Comparison of ENCODE assay signal across 8 mouse cellular contexts in the genomic region with DNA sequence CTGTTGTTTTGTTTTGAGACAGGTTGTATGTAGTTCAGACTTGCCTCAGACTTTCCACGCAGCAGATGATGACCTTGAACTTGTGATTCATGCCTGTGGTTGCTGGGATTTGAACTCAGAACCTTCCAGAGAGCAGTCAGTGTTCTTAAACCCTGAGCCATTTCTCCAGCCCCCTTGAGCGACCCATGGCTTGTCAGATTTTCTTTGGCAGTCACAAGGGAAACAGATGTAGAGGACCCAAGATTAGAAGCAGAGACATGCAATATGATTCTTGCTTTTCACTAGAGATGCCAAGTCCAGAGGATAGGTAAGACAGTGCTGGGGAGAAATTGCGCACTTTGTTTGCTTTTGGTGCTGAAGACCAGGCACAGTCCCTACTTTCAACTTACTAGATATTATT. TPM values are rescaled to one million over a fixed set of nuclear protein-coding genes. Genes with fewer than 3 reads are reported as not detected.
A peak's percentile ranks its signal among the peaks of the same experiment; 100 is the strongest.
DNase-seq lines count a peak whose midpoint lies in the region; ATAC-seq and TF ChIP-seq lines count a peak whose summit lies in the region.

A gene (minus strand): TSS at position 101 of the 400 bp plus-strand sequence.

- no peak within 1 kb of the TSS for H3K9ac ChIP-seq in embryonic facial prominence, embryonic 12.5 days
- H3K9ac ChIP-seq in hindbrain, embryonic 13.5 days, result no peak within 1 kb of the TSS
- H3K9ac ChIP-seq in liver, embryonic 15.5 days, result no peak within 1 kb of the TSS

- H3K4me3 ChIP-seq in left cerebral cortex, adult 2 months, result no peak within 1 kb of the TSS
- H3K4me3 ChIP-seq in embryonic facial prominence, embryonic 12.5 days, result no peak within 1 kb of the TSS
- H3K4me3 ChIP-seq in hindbrain, embryonic 13.5 days, result 0 out of 2 replicates have a peak within 1 kb of the TSS, but pooled peaks have one; percentile 77
- H3K4me3 ChIP-seq in liver, embryonic 15.5 days (replicated peaks), result peak within 1 kb of the TSS; percentile 80

- DNase-seq in left cerebral cortex, adult 2 months (ENCODE audit: extremely low spot score in 1 of 2, low spot score in 2 of 2), result no peak
- no peak for DNase-seq in left cerebral cortex, adult 11 months (ENCODE audit: low spot score)
- DNase-seq in frontal cortex, postnatal 10 days (ENCODE audit: low spot score in 2 of 2), result no peak
- no peak for DNase-seq in thymus, postnatal 10 days (ENCODE audit: low spot score in 2 of 2)
- DNase-seq in spleen, postnatal 10 days (ENCODE audit: low spot score in 2 of 2), result no peak

- no peaks in the 10 kb centered on the region for H3K9me3 ChIP-seq in embryonic facial prominence, embryonic 12.5 days
- H3K9me3 ChIP-seq in hindbrain, embryonic 13.5 days, result no peaks in the 10 kb centered on the region
- no peaks in the 10 kb centered on the region for H3K9me3 ChIP-seq in liver, embryonic 15.5 days (replicated peaks)

- WGBS in embryonic facial prominence, embryonic 12.5 days, result 87% methylated on average over 3 of the region's 3 CpGs
- WGBS in hindbrain, embryonic 13.5 days, result 93% methylated on average over 3 of the region's 3 CpGs
- 68% methylated on average over 3 of the region's 3 CpGs for WGBS in liver, embryonic 15.5 days (ENCODE audit: insufficient replicate concordance)

- H3K36me3 ChIP-seq in embryonic facial prominence, embryonic 12.5 days, result peaks cover 14% of the 10 kb centered on the region
- H3K36me3 ChIP-seq in hindbrain, embryonic 13.5 days, result peaks cover 14% of the 10 kb centered on the region
- peaks cover 22% of the 10 kb centered on the region for H3K36me3 ChIP-seq in liver, embryonic 15.5 days (replicated peaks)

- no peak for ATAC-seq in embryonic facial prominence, embryonic 12.5 days (ENCODE audit: insufficient number of reproducible peaks, insufficient read depth, low FRiP score, low TSS enrichment)
- ATAC-seq in hindbrain, embryonic 13.5 days (ENCODE audit: low FRiP score), result no peak
- ATAC-seq in liver, embryonic 15.5 days (ENCODE audit: insufficient read depth), result no peak

- intact Hi-C loops in left cerebral cortex, adult 2 months (cut with DNase I), result loop anchor here (5.0 kb wide), 2 partner anchors 141 to 159 kb away; a partner anchor contains a TSS

- H3K27me3 ChIP-seq in embryonic facial prominence, embryonic 12.5 days, result no peaks in the 10 kb centered on the region
- H3K27me3 ChIP-seq in hindbrain, embryonic 13.5 days, result no peaks in the 10 kb centered on the region
- H3K27me3 ChIP-seq in liver, embryonic 15.5 days, result no peaks in the 10 kb centered on the region

- no peak for TF ChIP-seq CTCF in left cerebral cortex, adult 2 months (IDR thresholded peaks at IDR 0.05)

- H3K27ac ChIP-seq in left cerebral cortex, adult 2 months, result no peak within 1 kb of the TSS; the same call in 1 of the 2 replicates
- no peak within 1 kb of the TSS for H3K27ac ChIP-seq in embryonic facial prominence, embryonic 12.5 days
- H3K27ac ChIP-seq in hindbrain, embryonic 13.5 days, result 0 out of 2 replicates have a peak within 1 kb of the TSS, but pooled peaks have one; percentile 1
- H3K27ac ChIP-seq in liver, embryonic 15.5 days (replicated peaks), result peak within 1 kb of the TSS; percentile 14; the same call in 1 of the 2 replicates

- peaks cover 29% of the 10 kb centered on the region for H3K4me1 ChIP-seq in embryonic facial prominence, embryonic 12.5 days
- peaks cover 39% of the 10 kb centered on the region for H3K4me1 ChIP-seq in hindbrain, embryonic 13.5 days (replicated peaks)
- H3K4me1 ChIP-seq in liver, embryonic 15.5 days (replicated peaks), result peaks cover 56% of the 10 kb centered on the region

- 0 out of 2 replicates have a peak within 1 kb of the TSS, but pooled peaks have one; percentile 1 for H3K4me2 ChIP-seq in embryonic facial prominence, embryonic 12.5 days (replicated peaks)
- H3K4me2 ChIP-seq in hindbrain, embryonic 13.5 days, result no peak within 1 kb of the TSS
- H3K4me2 ChIP-seq in liver, embryonic 15.5 days, result peak within 1 kb of the TSS; percentile 77

RNA-seq across cellular contexts. Expression of the gene that starts here (rescaled TPM):
- total RNA-seq in left cerebral cortex, adult 2 months (2021), result 10 to 100 TPM; 16.8 to 17.6 TPM
- 59.8 and 60.6 TPM in 2 replicates for polyA plus RNA-seq in embryonic facial prominence, embryonic 12.5 days (2016; fragmentation: Nextera tagmentation; extraction: Ambion mirVana)
- polyA plus RNA-seq in hindbrain, embryonic 13.5 days (2015; fragmentation: Nextera tagmentation; extraction: Ambion mirVana), result 59.7 and 61.1 TPM in 2 replicates
- 20.3 and 22.7 TPM in 2 replicates for polyA plus RNA-seq in liver, embryonic 15.5 days (2015; fragmentation: Nextera tagmentation; extraction: Ambion mirVana)

Comparison
In these comparisons a context has a peak if more than half of its experiments do, and no peak if none do; other contexts are left out.
1. H3K27ac ChIP-seq: peak in hindbrain, embryonic 13.5 days (single experiment) and liver, embryonic 15.5 days (single experiment); none in left cerebral cortex, adult 2 months (single experiment) and embryonic facial prominence, embryonic 12.5 days (single experiment).
2. H3K4me3 ChIP-seq: peak in hindbrain, embryonic 13.5 days (single experiment) and liver, embryonic 15.5 days (single experiment); none in left cerebral cortex, adult 2 months (single experiment) and embryonic facial prominence, embryonic 12.5 days (single experiment).